Mouse (Mus musculus): ENCODE results near the gene Fhl1. TPM values are rescaled to one million over a fixed set of nuclear protein-coding genes. Genes with fewer than 3 reads are reported as not detected.

Fhl1 gene
- polyA plus RNA-seq, 1 experiment from 2014 or later, result 19.7 TPM

GRCm38 (mm10) chrX:56703965-56704562 lies 27.5 kb upstream of the Fhl1 start:
- DNase-seq (ENCODE audit: low spot score) (no peak), ATAC-seq (replicated peaks; ENCODE audit: low FRiP score) (no peak)
- H3K36me3 ChIP-seq (ENCODE audit: control insufficient read depth, insufficient read depth, low read length), result no peaks in the 10 kb centered on the region
- H3K27me3 ChIP-seq (replicated peaks; ENCODE audit: control insufficient read depth, insufficient read depth, low read length), result no peaks in the 10 kb centered on the region
- no peak overlapping the region for H3K4me3 ChIP-seq (ENCODE audit: low read depth, low read length)
- H3K27ac ChIP-seq (ENCODE audit: low read depth, low read length), result no peak overlapping the region
- H3K4me2 ChIP-seq, result no peak overlapping the region
- H3K9me3 ChIP-seq (ENCODE audit: control insufficient read depth, low read length), result no peaks in the 10 kb centered on the region
- no peak overlapping the region for H3K9ac ChIP-seq (ENCODE audit: low read depth, low read length)
- WGBS, result 78% methylated on average over 8 of the region's 8 CpGs
- H3K4me1 ChIP-seq (replicated peaks; ENCODE audit: control insufficient read depth, insufficient read depth, low read length), result no peaks in the 10 kb centered on the region

- H3K9me3 ChIP-seq (ENCODE audit: control insufficient read depth, low read length), result no peaks in the 10 kb centered on the region
- H3K4me3 ChIP-seq (ENCODE audit: low read depth, low read length), result no peak overlapping the region
- no peak overlapping the region for H3K4me2 ChIP-seq
- no peaks in the 10 kb centered on the region for H3K36me3 ChIP-seq (ENCODE audit: control insufficient read depth, insufficient read depth, low read length)
- 74% methylated on average over 6 of the region's 6 CpGs for WGBS
- no peak for DNase-seq (ENCODE audit: low spot score)
- ATAC-seq (replicated peaks; ENCODE audit: low FRiP score), result no peak
- no peaks in the 10 kb centered on the region for H3K27me3 ChIP-seq (replicated peaks; ENCODE audit: control insufficient read depth, insufficient read depth, low read length)
- H3K27ac ChIP-seq (ENCODE audit: low read depth, low read length), result no peak overlapping the region
- H3K9ac ChIP-seq (ENCODE audit: low read depth, low read length), result no peak overlapping the region
- H3K4me1 ChIP-seq (replicated peaks; ENCODE audit: control insufficient read depth, insufficient read depth, low read length), result no peaks in the 10 kb centered on the region
Observed at GRCm38 (mm10) chrX:56708592-56709370, 22.8 kb upstream of the Fhl1 start.

GRCm38 (mm10) chrX:56710522-56710921 lies 21.1 kb upstream of the Fhl1 start:
- Histone ChIP-seq H3K4me1 (replicated peaks; ENCODE audit: control insufficient read depth, insufficient read depth, low read length) (no peaks in the 10 kb centered on the region), H3K4me3 (ENCODE audit: low read depth, low read length) (no peak overlapping the region), H3K27ac (ENCODE audit: low read depth, low read length) (no peak overlapping the region), H3K4me2 (no peak overlapping the region), H3K9me3 (ENCODE audit: control insufficient read depth, low read length) (no peaks in the 10 kb centered on the region), H3K27me3 (replicated peaks; ENCODE audit: control insufficient read depth, insufficient read depth, low read length) (no peaks in the 10 kb centered on the region), H3K36me3 (ENCODE audit: control insufficient read depth, insufficient read depth, low read length) (no peaks in the 10 kb centered on the region), H3K9ac (ENCODE audit: low read depth, low read length) (no peak overlapping the region)
- DNase-seq (ENCODE audit: low spot score) (no peak), ATAC-seq (replicated peaks; ENCODE audit: low FRiP score) (no peak)
- WGBS, result 76% methylated on average over 1 of the region's 1 CpGs

- DNase-seq (ENCODE audit: low spot score), result no peak
- Histone ChIP-seq H3K4me1 (replicated peaks; ENCODE audit: control insufficient read depth, insufficient read depth, low read length) (no peaks in the 10 kb centered on the region), H3K9ac (ENCODE audit: low read depth, low read length) (no peak overlapping the region), H3K9me3 (ENCODE audit: control insufficient read depth, low read length) (no peaks in the 10 kb centered on the region), H3K4me2 (no peak overlapping the region), H3K27me3 (replicated peaks; ENCODE audit: control insufficient read depth, insufficient read depth, low read length) (no peaks in the 10 kb centered on the region), H3K4me3 (ENCODE audit: low read depth, low read length) (no peak overlapping the region), H3K36me3 (ENCODE audit: control insufficient read depth, insufficient read depth, low read length) (no peaks in the 10 kb centered on the region), H3K27ac (ENCODE audit: low read depth, low read length) (no peak overlapping the region)
- 52% methylated on average over 1 of the region's 1 CpGs for WGBS
- ATAC-seq (replicated peaks; ENCODE audit: low FRiP score), result no peak
Observed at GRCm38 (mm10) chrX:56712666-56713065, 18.9 kb upstream of the Fhl1 start.

DNA sequence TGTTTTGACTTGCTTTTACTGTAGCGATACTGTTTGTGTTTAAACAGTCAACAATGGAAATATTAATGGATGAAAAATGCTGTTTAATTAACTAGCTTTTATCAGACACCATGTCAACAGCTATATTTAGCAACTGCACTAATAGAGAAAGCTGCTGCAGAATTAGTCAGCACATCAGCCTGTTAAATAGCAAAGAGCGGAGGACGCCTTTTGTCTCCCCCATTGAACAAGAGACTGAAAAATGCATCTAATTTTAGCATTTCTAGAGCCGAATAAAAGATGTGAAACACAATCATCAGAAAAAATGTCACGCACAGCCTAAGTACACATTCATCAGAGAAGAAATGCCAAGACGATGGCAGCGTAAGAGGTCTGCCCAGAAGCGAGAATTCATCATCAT lies 9.0 kb upstream of the Fhl1 start:
- ATAC-seq (replicated peaks; ENCODE audit: low FRiP score) (no peak), DNase-seq (ENCODE audit: low spot score) (no peak)
- H3K4me1 ChIP-seq (replicated peaks; ENCODE audit: control insufficient read depth, insufficient read depth, low read length), result no peaks in the 10 kb centered on the region
- H3K4me3 ChIP-seq (ENCODE audit: low read depth, low read length), result no peak overlapping the region
- no peaks in the 10 kb centered on the region for H3K9me3 ChIP-seq (ENCODE audit: control insufficient read depth, low read length)
- no peak overlapping the region for H3K27ac ChIP-seq (ENCODE audit: low read depth, low read length)
- 83% methylated on average over 8 of the region's 8 CpGs for WGBS
- H3K4me2 ChIP-seq, result no peak overlapping the region
- no peaks in the 10 kb centered on the region for H3K27me3 ChIP-seq (replicated peaks; ENCODE audit: control insufficient read depth, insufficient read depth, low read length)
- no peaks in the 10 kb centered on the region for H3K36me3 ChIP-seq (ENCODE audit: control insufficient read depth, insufficient read depth, low read length)
- no peak overlapping the region for H3K9ac ChIP-seq (ENCODE audit: low read depth, low read length)

- DNase-seq (ENCODE audit: low spot score) (no peak), ATAC-seq (replicated peaks; ENCODE audit: low FRiP score) (peak; percentile 92)
- Histone ChIP-seq H3K4me3 (ENCODE audit: low read depth, low read length) (no peak overlapping the region), H3K4me2 (no peak overlapping the region), H3K9ac (ENCODE audit: low read depth, low read length) (no peak overlapping the region), H3K27me3 (replicated peaks; ENCODE audit: control insufficient read depth, insufficient read depth, low read length) (peaks cover 18% of the 10 kb centered on the region; the same call in 1 of the 2 replicates), H3K4me1 (replicated peaks; ENCODE audit: control insufficient read depth, insufficient read depth, low read length) (no peaks in the 10 kb centered on the region), H3K36me3 (ENCODE audit: control insufficient read depth, insufficient read depth, low read length) (no peaks in the 10 kb centered on the region), H3K27ac (ENCODE audit: low read depth, low read length) (no peak overlapping the region), H3K9me3 (ENCODE audit: control insufficient read depth, low read length) (no peaks in the 10 kb centered on the region)
- WGBS, result 34% methylated on average over 3 of the region's 3 CpGs
Observed at GRCm38 (mm10) chrX:56728507-56728906, 3.1 kb upstream of the Fhl1 start.

DNA sequence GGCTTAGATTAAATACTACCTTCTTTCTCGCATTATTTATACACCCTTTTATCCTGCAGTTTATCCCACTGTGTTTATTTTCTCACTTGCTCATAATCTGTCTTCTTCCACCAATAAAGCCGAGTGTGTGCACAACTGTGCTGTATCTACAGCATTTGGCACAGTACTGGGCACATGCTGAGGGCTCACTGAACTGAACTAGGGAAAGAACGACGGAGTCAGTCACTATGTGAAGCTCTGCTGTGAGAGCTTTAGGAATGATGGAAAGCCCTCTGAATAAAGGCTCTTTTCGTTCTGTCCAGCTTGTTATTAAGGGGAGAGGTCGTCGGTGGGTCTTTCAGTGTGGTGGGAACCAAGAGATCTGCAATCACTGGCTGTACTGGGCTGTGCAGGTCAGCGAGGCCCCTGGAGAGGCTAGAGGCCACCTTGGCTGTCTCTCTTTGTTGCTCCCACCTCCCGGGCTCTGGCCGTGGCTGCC lies 720 bp upstream of the Fhl1 start:
- H3K4me3 ChIP-seq (ENCODE audit: low read depth, low read length), result peak overlapping the region; percentile 55
- H3K9me3 ChIP-seq (ENCODE audit: control insufficient read depth, low read length), result no peaks in the 10 kb centered on the region
- H3K36me3 ChIP-seq (ENCODE audit: control insufficient read depth, insufficient read depth, low read length), result no peaks in the 10 kb centered on the region
- no peak for DNase-seq (ENCODE audit: low spot score)
- H3K27ac ChIP-seq (ENCODE audit: low read depth, low read length), result no peak overlapping the region
- peaks cover 18% of the 10 kb centered on the region; the same call in 1 of the 2 replicates for H3K27me3 ChIP-seq (replicated peaks; ENCODE audit: control insufficient read depth, insufficient read depth, low read length)
- peak overlapping the region; percentile 50 for H3K9ac ChIP-seq (ENCODE audit: low read depth, low read length)
- H3K4me1 ChIP-seq (replicated peaks; ENCODE audit: control insufficient read depth, insufficient read depth, low read length), result no peaks in the 10 kb centered on the region
- H3K4me2 ChIP-seq, result peak overlapping the region; percentile 72
- ATAC-seq (replicated peaks; ENCODE audit: low FRiP score), result no peak; the same call in 1 of the 2 replicates
- 23% methylated on average over 10 of the region's 10 CpGs for WGBS

GRCm38 (mm10) chrX:56732401-56732800 lies 814 bp downstream of the Fhl1 start:
- WGBS, result 10% methylated on average over 3 of the region's 3 CpGs
- no peak overlapping the region for H3K9ac ChIP-seq (ENCODE audit: low read depth, low read length)
- no peak for ATAC-seq (replicated peaks; ENCODE audit: low FRiP score)

More at GRCm38 (mm10) chrX:56732401-56732800, 814 bp downstream of the Fhl1 start:
- DNase-seq (ENCODE audit: low spot score), result no peak
- Histone ChIP-seq H3K4me2 (peak overlapping the region; percentile 72), H3K4me3 (ENCODE audit: low read depth, low read length) (peak overlapping the region; percentile 55; the same call in 1 of the 2 replicates), H3K9me3 (ENCODE audit: control insufficient read depth, low read length) (no peaks in the 10 kb centered on the region), H3K27ac (ENCODE audit: low read depth, low read length) (no peak overlapping the region), H3K36me3 (ENCODE audit: control insufficient read depth, insufficient read depth, low read length) (no peaks in the 10 kb centered on the region), H3K4me1 (replicated peaks; ENCODE audit: control insufficient read depth, insufficient read depth, low read length) (no peaks in the 10 kb centered on the region), H3K27me3 (replicated peaks; ENCODE audit: control insufficient read depth, insufficient read depth, low read length) (peaks cover 18% of the 10 kb centered on the region; the same call in 1 of the 2 replicates)

Measured in liver, embryonic 11.5 days (tissue).